In the genomic region with DNA sequence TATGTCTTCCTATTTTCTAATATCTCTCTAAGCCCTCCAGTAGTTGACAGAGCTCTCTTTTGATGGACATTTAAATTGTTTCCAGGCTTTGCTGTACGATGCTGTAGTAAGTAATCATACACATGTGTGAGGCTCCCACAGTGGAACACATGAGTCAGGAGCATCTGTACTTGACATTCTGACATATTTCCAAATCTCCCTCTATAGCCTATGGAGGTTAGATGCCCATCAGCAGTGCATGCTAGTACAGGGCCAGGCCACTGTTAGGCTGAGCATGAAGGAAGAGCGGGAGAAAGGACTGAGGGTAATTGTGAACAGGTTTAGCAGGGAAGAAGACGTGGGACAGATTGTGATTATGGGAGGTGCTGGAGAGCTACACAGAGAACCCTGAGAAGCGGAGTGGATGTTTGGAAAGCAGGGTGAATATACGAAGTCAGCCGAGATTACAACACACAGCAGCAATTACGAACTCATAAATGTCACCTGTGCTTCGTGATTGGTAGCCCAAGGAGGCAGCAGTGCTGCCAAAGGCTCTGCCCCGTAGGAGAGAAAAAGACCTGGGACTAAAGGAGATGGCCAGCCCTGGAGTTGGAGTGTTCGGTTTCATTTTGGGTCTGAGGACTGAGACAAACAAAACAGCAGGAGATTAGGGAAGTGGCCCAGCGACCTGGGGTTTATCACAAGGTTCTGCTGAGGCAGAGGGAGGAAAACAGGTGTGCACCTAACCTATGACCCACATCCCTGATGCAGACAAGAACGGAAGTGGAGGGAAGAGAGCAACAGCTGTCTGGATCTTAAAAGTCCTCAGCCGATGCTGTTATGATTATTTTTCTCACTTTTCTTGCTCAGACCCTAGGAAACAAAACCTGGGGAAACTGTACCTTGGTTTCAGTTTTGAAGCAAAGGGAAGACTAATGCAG, we compare ENCODE assay signal across 19 mouse cellular contexts. TPM values are rescaled to one million over a fixed set of nuclear protein-coding genes. Genes with fewer than 3 reads are reported as not detected.
DNase-seq lines count a peak whose midpoint lies in the region; ATAC-seq and TF ChIP-seq lines count a peak whose summit lies in the region.
"Had no signal": no experiment of that assay in that cellular context is flagged by ENCODE, and none has a peak within 500 bp of the region (broad histone marks: within the 10 kb centered on the region; RNA-seq: fewer than 3 reads in every experiment).

No protein-coding gene starts in this region.

- WGBS in heart, embryonic 10.5 days: 71% methylated on average over 13 of the region's 13 CpGs
- 17% methylated on average over 13 of the region's 13 CpGs for WGBS in limb, embryonic 14.5 days
- 67% methylated on average over 13 of the region's 13 CpGs for whole genome bisulfite sequencing in liver, postnatal 0 days (ENCODE audit: insufficient replicate concordance)
- WGBS in forebrain, embryonic 14.5 days: 73% methylated on average over 13 of the region's 13 CpGs

- peaks cover 11% of the 10 kb centered on the region; the same call in 1 of the 2 replicates for H3K4me1 ChIP-seq in heart, embryonic 10.5 days
- peaks cover 11% of the 10 kb centered on the region; the same call in 1 of the 2 replicates for H3K4me1 ChIP-seq in limb, embryonic 14.5 days (ENCODE audit: control insufficient read depth, insufficient read depth, low read length)
- H3K4me1 ChIP-seq in liver, postnatal 0 days (ENCODE audit: insufficient read depth): 0 out of 2 replicates have a peak, but pooled peaks cover 2% of the 10 kb centered on the region
- 0 out of 2 replicates have a peak, but pooled peaks cover 3% of the 10 kb centered on the region for H3K4me1 ChIP-seq in forebrain, embryonic 14.5 days (ENCODE audit: control insufficient read depth, insufficient read depth, low read length)
- H3K4me1 ChIP-seq: liver, embryonic 15.5 days had no signal

- ATAC-seq in granulocyte monocyte progenitor cell, adult 5-6 weeks (replicated peaks; ENCODE audit: poor library complexity, severe bottlenecking): 0 out of 2 replicates have a peak, but pooled peaks have one; percentile 1
- no peak for ATAC-seq in limb, embryonic 14.5 days (ENCODE audit: low FRiP score, low read depth)
- ATAC-seq in liver, postnatal 0 days: no peak
- no peak for ATAC-seq in forebrain, embryonic 14.5 days
- ATAC-seq: forebrain, embryonic 15.5 days had no signal

- DNase-seq in heart, adult 11 months: peak; percentile 77
- DNase-seq in heart, embryonic 10.5 days (ENCODE audit: low spot score): no peak
- DNase-seq in limb, embryonic 14.5 days (ENCODE audit: low spot score): peak; percentile 42
- DNase-seq in thymus, postnatal 14 days: peak; percentile 68
- no peak for DNase-seq in liver, postnatal 0 days
- no peak for DNase-seq in left cerebral cortex, postnatal 36 days (ENCODE audit: low spot score in 2 of 2)
- no peak for DNase-seq in forebrain, embryonic 14.5 days (ENCODE audit: low spot score)
- DNase-seq: adrenal gland, postnatal 36 days; cerebellum, adult 11-12 months; gastrocnemius, postnatal 36 days; kidney, adult 18-20 months; right cerebral cortex, postnatal 4 days had no signal

- TF ChIP-seq POLR2A in limb, embryonic 14.5 days (IDR thresholded peaks at IDR 0.05; ENCODE audit: borderline replicate concordance, extremely low read depth, insufficient read depth, insufficient read length): no peak

- no peaks in the 10 kb centered on the region for H3K27me3 ChIP-seq in heart, embryonic 10.5 days (ENCODE audit: insufficient read depth, poor library complexity, severe bottlenecking)
- no peaks in the 10 kb centered on the region for H3K27me3 ChIP-seq in limb, embryonic 14.5 days (ENCODE audit: control insufficient read depth, insufficient read depth, low read length)
- H3K27me3 ChIP-seq in liver, postnatal 0 days (ENCODE audit: insufficient read depth, low read length): no peaks in the 10 kb centered on the region
- no peaks in the 10 kb centered on the region for H3K27me3 ChIP-seq in forebrain, embryonic 14.5 days (replicated peaks; ENCODE audit: control insufficient read depth, insufficient read depth, low read length)
- H3K27me3 ChIP-seq: forebrain, embryonic 15.5 days; liver, embryonic 15.5 days had no signal

- no peak overlapping the region for H3K9ac ChIP-seq in limb, embryonic 14.5 days (ENCODE audit: low read depth, low read length, severe bottlenecking)
- no peak overlapping the region for H3K9ac ChIP-seq in liver, postnatal 0 days (replicated peaks)
- H3K9ac ChIP-seq in forebrain, embryonic 14.5 days (ENCODE audit: low read length): no peak overlapping the region
- H3K9ac ChIP-seq: forebrain, embryonic 15.5 days; liver, embryonic 15.5 days had no signal

- no peak for TF ChIP-seq EP300 in liver, postnatal 0 days (IDR thresholded peaks at IDR 0.05; ENCODE audit: low read depth)

- H3K9me3 ChIP-seq in heart, embryonic 10.5 days: no peaks in the 10 kb centered on the region
- H3K9me3 ChIP-seq in limb, embryonic 14.5 days (ENCODE audit: control insufficient read depth, low read length): no peaks in the 10 kb centered on the region
- no peaks in the 10 kb centered on the region for H3K9me3 ChIP-seq in liver, postnatal 0 days (ENCODE audit: low read length)
- no peaks in the 10 kb centered on the region for H3K9me3 ChIP-seq in forebrain, embryonic 14.5 days (replicated peaks; ENCODE audit: control insufficient read depth, low read length)
- H3K9me3 ChIP-seq: forebrain, embryonic 15.5 days; liver, embryonic 15.5 days had no signal

- H3K4me2 ChIP-seq in limb, embryonic 14.5 days (replicated peaks; ENCODE audit: low read depth, low read length, severe bottlenecking): no peak overlapping the region
- no peak overlapping the region for H3K4me2 ChIP-seq in liver, postnatal 0 days (ENCODE audit: low read depth, low read length)
- no peak overlapping the region for H3K4me2 ChIP-seq in forebrain, embryonic 14.5 days (ENCODE audit: low read length)
- H3K4me2 ChIP-seq: forebrain, embryonic 15.5 days; liver, embryonic 15.5 days had no signal

- intact Hi-C loops in left cerebral cortex, postnatal 36 days (cut with DNase I): no loop called here

- no peak overlapping the region for H3K4me3 ChIP-seq in heart, embryonic 10.5 days
- no peak overlapping the region for H3K4me3 ChIP-seq in limb, embryonic 14.5 days (replicated peaks; ENCODE audit: low read length)
- no peak overlapping the region for H3K4me3 ChIP-seq in liver, postnatal 0 days (ENCODE audit: low read depth, low read length)
- H3K4me3 ChIP-seq in forebrain, embryonic 14.5 days (ENCODE audit: low read depth, low read length): no peak overlapping the region
- H3K4me3 ChIP-seq: forebrain, embryonic 15.5 days; liver, embryonic 15.5 days had no signal

- TF ChIP-seq CTCF in liver, postnatal 0 days (IDR thresholded peaks at IDR 0.05; ENCODE audit: low read depth): no peak

- no peaks in the 10 kb centered on the region for H3K36me3 ChIP-seq in heart, embryonic 10.5 days
- peaks cover 2% of the 10 kb centered on the region; the same call in 1 of the 2 replicates for H3K36me3 ChIP-seq in limb, embryonic 14.5 days (ENCODE audit: control insufficient read depth, insufficient read depth, low read length)
- H3K36me3 ChIP-seq in liver, postnatal 0 days (replicated peaks; ENCODE audit: insufficient read depth, low read length): peaks cover 5% of the 10 kb centered on the region; the same call in 1 of the 2 replicates
- no peaks in the 10 kb centered on the region for H3K36me3 ChIP-seq in forebrain, embryonic 14.5 days (ENCODE audit: control insufficient read depth, insufficient read depth, low read length)
- H3K36me3 ChIP-seq: forebrain, embryonic 15.5 days; liver, embryonic 15.5 days had no signal

- H3K27ac ChIP-seq in heart, embryonic 10.5 days: no peak overlapping the region
- H3K27ac ChIP-seq in limb, embryonic 14.5 days (replicated peaks; ENCODE audit: low read depth, low read length): no peak overlapping the region
- H3K27ac ChIP-seq in liver, postnatal 0 days (ENCODE audit: low read depth): no peak overlapping the region
- no peak overlapping the region for H3K27ac ChIP-seq in forebrain, embryonic 14.5 days (ENCODE audit: low read depth, low read length)
- H3K27ac ChIP-seq: forebrain, embryonic 15.5 days; liver, embryonic 15.5 days had no signal

RNA-seq across cellular contexts. Expression of gene Cyb5r2, which starts 55.1 kb away (rescaled TPM):
- polyA plus RNA-seq in heart, embryonic 10.5 days (2016; fragmentation: Nextera tagmentation; extraction: Ambion mirVana): 1.2 and 1.3 TPM in 2 replicates
- total RNA-seq in granulocyte monocyte progenitor cell, adult 5-6 weeks (2014; fragmentation: Nextera tagmentation): not detected in 2 replicates
- total RNA-seq in granulocyte monocyte progenitor cell, adult 5-6 weeks (2017): not detected in 2 replicates
- polyA plus RNA-seq in limb, embryonic 14.5 days (2012; rRNA removed): 0.14 and 0.33 TPM in 2 replicates
- 0.23 and 0.32 TPM in 2 replicates for polyA plus RNA-seq in limb, embryonic 14.5 days (2014; fragmentation: Nextera tagmentation; extraction: Ambion mirVana)
- polyA plus RNA-seq in liver, postnatal 0 days (2015; fragmentation: Nextera tagmentation; extraction: Ambion mirVana): 0.11 and 0.12 TPM in 2 replicates
- total RNA-seq in left cerebral cortex, postnatal 36 days (2021): not detected
- polyA plus RNA-seq in forebrain, embryonic 14.5 days (2014; fragmentation: Nextera tagmentation; extraction: Ambion mirVana): 0.10 TPM in 1 of 2 replicates, not detected in the other
- total RNA-seq: adrenal gland, postnatal 36 days; heart, postnatal 25 days; layer of hippocampus, postnatal 25 days; megakaryocyte, adult 5-6 weeks had no signal
- polyA plus RNA-seq: C2C12; forebrain, embryonic 15.5 days; liver, embryonic 15.5 days had no signal

Comparison
In these comparisons a context has a peak if more than half of its experiments do, and no peak if none do; other contexts are left out.
1. DNase-seq: peak in heart, adult 11 months (single experiment), limb, embryonic 14.5 days (single experiment) and thymus, postnatal 14 days (single experiment); none in heart, embryonic 10.5 days (single experiment), liver, postnatal 0 days (single experiment), left cerebral cortex, postnatal 36 days (0 of 2) and forebrain, embryonic 14.5 days (single experiment).